Mouse (Mus musculus) left cerebral cortex, adult 2 months (tissue): ENCODE results near the gene Cd96. TPM values are rescaled to one million over a fixed set of nuclear protein-coding genes. Genes with fewer than 3 reads are reported as not detected.
A peak's percentile ranks its signal among the peaks of the same experiment; 100 is the strongest.

Experiments used
- DNase-seq, 2 experiments: peaks; one replicate each; pipeline ENCODE4 v3.0.0; 2021 to 2022; ENCODE audit warnings: low spot score in 2 of 2, mixed read lengths in 1 of 2; ENCODE audit errors: extremely low spot score in 1 of 2
- H3K27ac ChIP-seq: fragments of 200-600 bp; 2 replicates; pipeline ENCODE4 v1.8.1; 2022
- H3K4me3 ChIP-seq: fragments of 200-600 bp; 2 replicates; pipeline ENCODE4 v1.8.1; 2022
- CTCF ChIP-seq: fragments of 200-600 bp; IDR thresholded peaks from 2 replicates; pipeline ENCODE4 v1.8.1; 2022; ENCODE audit warnings: antibody characterized with exemption, mild to moderate bottlenecking, moderate library complexity
- intact Hi-C: fragments of 180-260 bp; cut with DNase I; formaldehyde crosslinking; loops from one replicate; pipeline ENCODE4 v1.15.1; 2025
- total RNA-seq, 2 experiments: library from RNA; stranded (reverse); gene quantifications; 2 replicates each; pipeline ENCODE4 v1.2.3; 2021

Gene Cd96
- total RNA-seq, 2 experiments from 2014 or later = 0.26 TPM; not detected in 1

DNA sequence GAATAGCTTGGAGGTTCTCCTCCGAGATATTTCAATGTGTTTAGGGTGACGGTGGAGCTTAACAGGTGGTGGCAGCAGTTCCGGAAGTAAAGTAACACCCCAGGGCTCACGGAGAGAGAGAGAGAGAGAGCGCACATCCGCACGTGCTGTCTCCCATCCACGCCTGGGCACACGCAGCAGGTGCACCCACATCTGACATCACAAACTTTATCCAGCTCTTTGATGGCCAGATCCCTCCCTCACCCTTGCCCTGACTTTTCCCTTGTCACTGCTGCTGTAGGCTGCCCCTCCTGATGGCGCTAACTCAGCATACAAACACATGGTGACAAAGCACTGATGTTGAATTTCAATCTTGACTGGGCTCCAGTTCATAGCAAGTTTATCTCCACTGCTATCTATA, 113.8 kb downstream of the Cd96 start:
- Histone ChIP-seq H3K4me3 (no peak overlapping the region), H3K27ac (no peak overlapping the region)
- no peak for DNase-seq
- no peak for TF ChIP-seq CTCF
- intact Hi-C loops = no loop called here

DNA sequence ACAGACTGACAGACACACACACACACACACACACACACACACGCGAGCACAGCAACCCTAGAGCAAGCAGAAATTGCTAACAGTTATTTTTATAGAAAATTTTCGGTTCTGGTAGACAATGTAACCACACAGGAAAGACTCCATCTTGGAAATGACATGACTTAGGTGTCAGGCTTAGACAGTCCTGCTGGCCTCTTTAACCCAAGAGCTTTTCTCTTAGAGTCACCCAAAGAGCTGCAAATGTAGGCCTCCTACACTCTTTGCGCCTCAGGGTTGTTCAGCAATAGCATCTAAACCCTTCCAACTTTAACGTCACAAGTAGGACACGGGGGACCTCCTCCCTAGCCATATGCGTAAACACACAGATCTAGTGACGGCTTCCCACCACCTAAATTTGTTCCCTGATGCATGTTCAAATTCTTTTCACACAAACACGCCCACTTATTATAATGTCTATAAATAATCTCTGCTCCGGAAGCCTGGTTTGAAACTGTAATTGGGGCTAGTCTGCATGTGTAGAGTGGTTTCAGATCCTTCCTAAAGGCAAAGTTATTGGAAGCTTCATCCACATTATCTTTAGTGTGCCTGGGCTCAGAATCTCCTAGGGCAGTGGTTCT, 118.4 kb downstream of the Cd96 start:
- intact Hi-C loops = no loop called here
- Histone ChIP-seq H3K27ac (no peak overlapping the region), H3K4me3 (no peak overlapping the region)
- peak in 1 of 2 experiments; percentile 25 for DNase-seq
- TF ChIP-seq CTCF = no peak

GRCm38 (mm10) chr16:46000976-46001375, 119.1 kb downstream of the Cd96 start:
- intact Hi-C loops = no loop called here
- no peak for TF ChIP-seq CTCF
- H3K27ac ChIP-seq = no peak overlapping the region
- no peak for DNase-seq
- H3K4me3 ChIP-seq = no peak overlapping the region

DNA sequence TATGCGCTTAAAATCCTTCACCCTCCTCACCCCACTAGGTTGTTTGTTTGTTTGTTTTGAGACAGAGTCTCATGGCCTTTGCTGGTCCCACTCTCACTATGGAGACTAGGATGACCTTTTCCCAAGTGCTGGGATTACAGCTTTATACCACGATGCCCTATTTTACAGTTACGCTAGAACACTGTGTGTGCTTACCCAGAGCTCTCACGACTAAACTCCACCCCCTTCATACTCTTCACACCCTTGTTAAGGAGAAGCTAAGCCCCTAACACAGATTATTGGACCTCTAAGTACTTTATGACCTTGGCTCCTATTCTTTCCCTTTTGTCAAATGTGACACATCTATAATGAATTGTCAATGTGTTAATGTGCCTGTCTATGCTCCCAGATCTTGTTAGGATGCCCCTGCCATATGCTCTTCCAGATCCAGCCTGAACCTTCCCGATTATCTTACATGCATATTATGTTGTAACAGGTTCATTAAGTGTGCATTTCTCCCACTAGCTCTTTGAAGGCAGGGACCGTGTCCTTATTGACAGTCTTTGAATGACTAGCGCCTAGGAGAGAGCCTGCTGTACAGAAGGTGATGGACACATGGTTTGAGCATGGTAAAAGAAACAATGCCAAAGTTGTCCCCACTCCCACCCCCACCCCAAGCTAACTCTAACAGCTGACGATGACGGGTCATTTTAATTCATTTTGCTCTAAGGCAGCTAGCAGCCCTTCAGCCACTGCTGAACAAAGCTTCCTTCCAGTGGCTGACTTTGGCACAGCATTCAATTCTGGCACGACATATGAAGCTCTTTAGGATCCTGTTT, 120.5 kb downstream of the Cd96 start:
- Histone ChIP-seq H3K27ac (no peak overlapping the region; the same call in 1 of the 2 replicates), H3K4me3 (no peak overlapping the region)
- peak; percentile 14 for TF ChIP-seq CTCF
- intact Hi-C loops = no loop called here
- no peak for DNase-seq

- Histone ChIP-seq H3K4me3 (no peak overlapping the region), H3K27ac (no peak overlapping the region)
- intact Hi-C loops = no loop called here
- DNase-seq = no peak
- no peak for TF ChIP-seq CTCF
Observed at GRCm38 (mm10) chr16:45998231-45998630, 121.8 kb downstream of the Cd96 start.

DNA sequence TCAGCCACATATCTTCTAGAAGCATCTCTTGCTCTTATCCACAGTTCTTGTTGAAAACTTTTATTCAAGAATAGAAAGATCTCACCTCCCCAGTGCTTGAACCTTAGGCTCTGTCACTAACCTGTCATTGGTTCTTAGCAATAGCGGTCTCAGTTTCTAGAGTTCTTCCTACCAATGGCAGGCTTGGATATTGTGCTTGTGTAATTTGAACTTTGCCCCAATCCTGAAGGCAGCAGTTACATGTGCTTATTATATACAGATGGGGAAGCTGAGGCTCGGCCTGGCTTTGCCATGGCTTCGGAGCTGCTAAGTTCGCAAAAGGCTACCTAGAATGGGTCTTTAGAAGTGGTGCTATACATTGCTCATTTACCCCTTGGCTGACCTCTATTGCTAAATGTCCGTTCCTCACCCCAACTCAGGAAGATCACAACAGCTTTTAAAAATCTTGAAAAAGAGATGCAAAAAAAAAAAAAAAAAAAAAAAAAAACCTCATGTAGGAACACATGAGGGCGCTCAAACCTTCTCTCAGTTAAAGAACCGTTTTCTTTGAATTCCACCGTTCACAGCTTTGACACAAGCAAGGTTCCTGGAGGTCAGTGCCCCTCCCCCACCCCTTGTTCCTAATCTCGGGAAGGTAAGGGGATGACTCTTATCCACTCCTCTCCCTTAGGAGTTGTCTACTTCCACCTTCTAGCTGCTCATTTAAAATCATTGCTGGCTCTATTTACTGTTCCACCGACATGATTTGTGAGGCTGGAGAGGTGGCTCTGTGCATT, 129.0 kb downstream of the Cd96 start:
- intact Hi-C loops = loop anchor here (1.0 to 5.0 kb wide), 2 partner anchors 31 to 106 kb away; no protein-coding TSS in a partner anchor

GRCm38 (mm10) chr16:45986236-45986635, 133.8 kb downstream of the Cd96 start:
- no peak for DNase-seq
- no peak for TF ChIP-seq CTCF
- H3K27ac ChIP-seq = no peak overlapping the region
- no peak overlapping the region for H3K4me3 ChIP-seq
- intact Hi-C loops = no loop called here

More for the DNA sequence above, 129.0 kb downstream of the Cd96 start:
- no peak for DNase-seq
- Histone ChIP-seq H3K4me3 (no peak overlapping the region), H3K27ac (no peak overlapping the region)
- peak; percentile 52 for TF ChIP-seq CTCF

Other genes starting within 250 kb of the Cd96 start
- 1 to 10 TPM; 6.0 to 6.1 TPM for gene Phldb2, start 166.7 kb downstream of the Cd96 start, total RNA-seq
- gene Plcxd2, start 110.0 kb downstream of the Cd96 start, total RNA-seq = 10 to 100 TPM; 83.0 to 88.9 TPM
- 10 to 100 TPM; 13.3 to 14.4 TPM for gene Gm4737, start 34.8 kb upstream of the Cd96 start, total RNA-seq